Mouse (Mus musculus) heart, adult 2 months (tissue): ENCODE data around the gene Ndufa4l2.

ENCODE experiments used
- CTCF ChIP-seq: fragments of 200-600 bp; IDR thresholded peaks from 2 replicates; pipeline ENCODE4 v1.8.1; 2022; ENCODE audit warnings: antibody characterized with exemption, mild to moderate bottlenecking, moderate library complexity
- EP300 ChIP-seq: fragments of 200-500 bp; IDR thresholded peaks from 2 replicates; pipeline ENCODE4 v1.6.1; 2011; ENCODE audit warnings: low read depth, low read length, control low read depth; ENCODE audit not compliant: insufficient read depth
- POLR2A ChIP-seq: fragments of 200-500 bp; IDR thresholded peaks from 2 replicates; pipeline ENCODE4 v1.6.1; 2011; ENCODE audit warnings: mild to moderate bottlenecking, low read depth, low read length, control low read depth; ENCODE audit not compliant: insufficient read depth

DNA sequence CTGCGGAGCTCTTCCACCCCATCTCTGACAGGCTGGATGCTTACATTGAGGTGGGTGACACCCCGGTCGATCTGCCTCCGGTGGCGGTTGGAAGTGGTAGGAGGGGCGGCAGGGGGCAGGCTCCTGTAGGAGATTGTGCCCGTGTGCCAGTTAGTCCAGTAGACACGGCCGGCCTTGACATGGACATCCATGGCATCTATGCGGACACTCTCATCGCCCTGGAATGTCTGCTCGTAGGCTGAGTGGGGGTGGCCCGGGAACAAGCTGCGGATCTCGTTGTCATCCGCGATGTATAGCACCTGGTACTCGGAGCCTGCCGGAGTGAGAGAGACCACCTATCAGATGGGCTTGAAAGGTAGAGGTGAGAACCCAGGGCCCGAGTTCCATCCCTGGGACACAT, 29.6 kb downstream of the Ndufa4l2 start:
- TF ChIP-seq EP300 (no peak), CTCF (no peak), POLR2A (no peak)
